Mouse (Mus musculus) left cerebral cortex, adult 11 months (tissue): ENCODE measurements at regions not wholly inside any gene's neighbourhood (a gene's known extent, or its start where the extent isn't known, plus 50 kb on each side); places are given as distances from the start of the nearest gene placed in this dataset.
"Not testable (repeated sequence)": the region's sequence is repeated elsewhere in the genome, so short reads cannot be mapped to it uniquely, and the experiment has no call there.

Experiments used
- DNase-seq: peaks from one replicate; pipeline ENCODE4 v3.0.0; 2022; ENCODE audit warnings: low spot score

GRCm38 (mm10) chr8:96174996-96175395, 286.6 kb upstream of the Got2 start:
- DNase-seq: no peak

GRCm38 (mm10) chr8:96164933-96165332, 276.6 kb upstream of the Got2 start:
- DNase-seq: no peak

- DNase-seq: no peak
Observed at GRCm38 (mm10) chr8:96159899-96160298, 271.6 kb upstream of the Got2 start.

GRCm38 (mm10) chr8:96152496-96153250, 264.3 kb upstream of the Got2 start:
- peak; percentile 15 for DNase-seq

- DNase-seq: peak; percentile 34
Observed at GRCm38 (mm10) chr8:96152056-96152455, 263.7 kb upstream of the Got2 start.

- DNase-seq: peak; percentile 11
Observed at GRCm38 (mm10) chr8:96151065-96151472, 262.7 kb upstream of the Got2 start.

GRCm38 (mm10) chr8:96132183-96132582, 243.8 kb upstream of the Got2 start:
- no peak for DNase-seq

- no peak for DNase-seq
Observed at GRCm38 (mm10) chr8:96128329-96128728, 240.0 kb upstream of the Got2 start.

GRCm38 (mm10) chr8:96100817-96101216, 212.5 kb upstream of the Got2 start:
- DNase-seq: no peak

- DNase-seq: no peak
Observed at GRCm38 (mm10) chr8:96092931-96093330, 204.6 kb upstream of the Got2 start.

GRCm38 (mm10) chr8:96090231-96090630, 201.9 kb upstream of the Got2 start:
- DNase-seq: no peak

- no peak for DNase-seq
Observed at GRCm38 (mm10) chr8:96068306-96068705, 180.0 kb upstream of the Got2 start.

GRCm38 (mm10) chr8:96047686-96048085, 159.3 kb upstream of the Got2 start:
- no peak for DNase-seq

- no peak for DNase-seq
Observed at GRCm38 (mm10) chr8:96042335-96042734, 154.0 kb upstream of the Got2 start.

GRCm38 (mm10) chr8:96040216-96040615, 151.9 kb upstream of the Got2 start:
- no peak for DNase-seq

- not testable (repeated sequence) for DNase-seq
Observed at GRCm38 (mm10) chr8:96018742-96019141, 130.4 kb upstream of the Got2 start.

- DNase-seq: no peak
Observed at GRCm38 (mm10) chr8:96012002-96012401, 123.7 kb upstream of the Got2 start.

- DNase-seq: no peak
Observed at GRCm38 (mm10) chr8:95991826-95992463, 103.6 kb upstream of the Got2 start.

- DNase-seq: no peak
Observed at GRCm38 (mm10) chr8:95988616-95989380, 100.5 kb upstream of the Got2 start.

GRCm38 (mm10) chr8:95987011-95987440, 98.7 kb upstream of the Got2 start:
- DNase-seq: peak; percentile 1

- DNase-seq: no peak
Observed at GRCm38 (mm10) chr8:95986410-95986809, 98.1 kb upstream of the Got2 start.

- no peak for DNase-seq
Observed at GRCm38 (mm10) chr8:95983690-95984089, 95.3 kb upstream of the Got2 start.

GRCm38 (mm10) chr8:95980405-95980804, 92.1 kb upstream of the Got2 start:
- DNase-seq: no peak
